In the genomic region with DNA sequence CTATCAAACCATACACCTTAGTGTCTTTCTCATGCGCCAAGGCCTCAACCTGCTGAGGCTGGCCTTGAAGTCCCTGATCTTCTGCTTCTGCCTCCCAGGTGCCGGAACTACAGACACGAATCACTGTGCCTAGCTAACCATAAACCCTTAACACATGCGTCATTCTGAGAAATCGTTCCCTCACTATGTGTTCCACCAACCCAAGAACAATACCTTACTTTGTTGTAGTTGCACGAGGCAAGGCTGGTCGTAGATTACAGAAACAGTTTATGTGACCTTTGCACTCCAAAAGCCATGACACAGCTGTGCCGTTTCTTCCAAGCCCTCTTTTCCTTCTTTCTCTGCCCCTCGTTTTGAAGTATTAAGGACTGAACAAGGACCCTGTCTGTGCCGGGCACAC, we compare ENCODE assay signal across 13 mouse cellular contexts. TPM values are rescaled to one million over a fixed set of nuclear protein-coding genes. Genes with fewer than 3 reads are reported as not detected.
A peak's percentile ranks its signal among the peaks of the same experiment; 100 is the strongest.
DNase-seq lines count a peak whose midpoint lies in the region; ATAC-seq and TF ChIP-seq lines count a peak whose summit lies in the region.
"Had no signal": no experiment of that assay in that cellular context is flagged by ENCODE, and none has a peak within 500 bp of the region (broad histone marks: within the 10 kb centered on the region; RNA-seq: fewer than 3 reads in every experiment).

No protein-coding gene starts in this region.

- no peak overlapping the region for H3K4me2 ChIP-seq in limb, embryonic 11.5 days (ENCODE audit: low read depth, severe bottlenecking)
- H3K4me2 ChIP-seq: forebrain, embryonic 13.5 days; midbrain, embryonic 12.5 days had no signal

- no peak overlapping the region for H3K9ac ChIP-seq in limb, embryonic 11.5 days (ENCODE audit: low read length)
- H3K9ac ChIP-seq: forebrain, embryonic 13.5 days; midbrain, embryonic 12.5 days had no signal

- no peaks in the 10 kb centered on the region for H3K27me3 ChIP-seq in limb, embryonic 11.5 days (ENCODE audit: control insufficient read depth, insufficient read depth, low read length)
- H3K27me3 ChIP-seq: forebrain, embryonic 13.5 days; midbrain, embryonic 12.5 days had no signal

- no peaks in the 10 kb centered on the region for H3K36me3 ChIP-seq in limb, embryonic 11.5 days (ENCODE audit: control insufficient read depth, insufficient read depth, low read length)
- H3K36me3 ChIP-seq: midbrain, embryonic 12.5 days had no signal

- intact Hi-C loops in gastrocnemius, adult 2 months (cut with DNase I), result no loop called here

- no peak for TF ChIP-seq CTCF in gastrocnemius, adult 2 months (IDR thresholded peaks at IDR 0.05)

- 0 out of 2 replicates have a peak, but pooled peaks have one; percentile 31 for ATAC-seq in limb, embryonic 11.5 days (ENCODE audit: insufficient number of reproducible peaks, low FRiP score, low TSS enrichment, low read depth)
- ATAC-seq: forebrain, embryonic 13.5 days; inflammation-experienced regulatory T-cells, adult 6 months had no signal

- H3K4me3 ChIP-seq in gastrocnemius, adult 2 months, result no peak overlapping the region
- no peak overlapping the region for H3K4me3 ChIP-seq in limb, embryonic 11.5 days (ENCODE audit: low read depth, low read length)
- H3K4me3 ChIP-seq: forebrain, embryonic 13.5 days; midbrain, embryonic 12.5 days had no signal

- H3K9me3 ChIP-seq in limb, embryonic 11.5 days (ENCODE audit: control insufficient read depth, low read length), result no peaks in the 10 kb centered on the region
- H3K9me3 ChIP-seq: forebrain, embryonic 13.5 days; midbrain, embryonic 12.5 days had no signal

- H3K27ac ChIP-seq in gastrocnemius, adult 2 months, result 0 out of 2 replicates have a peak overlapping the region, but pooled peaks have one; percentile 2
- peak overlapping the region; percentile 38; the same call in 1 of the 2 replicates for H3K27ac ChIP-seq in limb, embryonic 11.5 days (replicated peaks; ENCODE audit: low read depth, low read length)
- H3K27ac ChIP-seq: forebrain, embryonic 13.5 days; midbrain, embryonic 12.5 days had no signal

- WGBS in limb, embryonic 11.5 days, result 48% methylated on average over 10 of the region's 10 CpGs

- H3K4me1 ChIP-seq in limb, embryonic 11.5 days (ENCODE audit: control insufficient read depth, insufficient read depth, low read length), result 0 out of 2 replicates have a peak, but pooled peaks cover 7% of the 10 kb centered on the region
- H3K4me1 ChIP-seq: forebrain, embryonic 13.5 days had no signal

- no peak for DNase-seq in gastrocnemius, adult 2 months
- no peak for DNase-seq in gastrocnemius, adult 18-20 months (ENCODE audit: low spot score)
- peak; percentile 57 to 63 for DNase-seq in spleen, postnatal 36 days (ENCODE audit: low spot score in 2 of 2)
- no peak for DNase-seq in spleen, adult 12 weeks (ENCODE audit: low spot score)
- DNase-seq in limb, embryonic 11.5 days (ENCODE audit: low spot score), result peak; percentile 38
- DNase-seq in right cerebral cortex, postnatal 25 days, result no peak
- no peak for DNase-seq in left cerebral cortex, adult 8-10 months (ENCODE audit: low spot score in 2 of 2)
- DNase-seq in adrenal gland, postnatal 14 days, result no peak
- DNase-seq: heart, postnatal 10 days; lung, adult 18-20 months had no signal

RNA-seq across cellular contexts. Expression of a gene that starts 40.6 kb away (rescaled TPM):
- total RNA-seq in gastrocnemius, adult 2 months (2021), result 1 to 10 TPM; 4.6 to 6.8 TPM
- total RNA-seq in gastrocnemius, adult 18-20 months (2021), result 1 to 10 TPM; 5.0 to 5.4 TPM
- polyA plus RNA-seq in limb, embryonic 11.5 days (2014; fragmentation: Nextera tagmentation; extraction: Ambion mirVana), result 6.0 and 6.1 TPM in 2 replicates
- total RNA-seq in left cerebral cortex, adult 8-10 months (2022), result 10 to 100 TPM; 49.5 to 55.4 (median 52.4) TPM
- total RNA-seq in adrenal gland, postnatal 14 days (2021), result 29.8 and 35.4 TPM in 2 replicates

RNA-seq across cellular contexts. Expression of a gene that starts 44.6 kb away (rescaled TPM):
- 10 to 100 TPM; 71.7 to 94.8 TPM for total RNA-seq in gastrocnemius, adult 2 months (2021)
- total RNA-seq in gastrocnemius, adult 18-20 months (2021), result 10 to 100 TPM; 89.2 to 94.8 TPM
- 50.2 and 54.0 TPM in 2 replicates for polyA plus RNA-seq in limb, embryonic 11.5 days (2014; fragmentation: Nextera tagmentation; extraction: Ambion mirVana)
- 100 to 1,000 TPM; 114 to 150 (median 121) TPM for total RNA-seq in left cerebral cortex, adult 8-10 months (2022)
- total RNA-seq in adrenal gland, postnatal 14 days (2021), result 88.4 and 109 TPM in 2 replicates

Comparison
In these comparisons a context has a peak if more than half of its experiments do, and no peak if none do; other contexts are left out.
1. DNase-seq: peak in spleen, postnatal 36 days (2 of 2) and limb, embryonic 11.5 days (single experiment); none in gastrocnemius, adult 2 months (single experiment), gastrocnemius, adult 18-20 months (single experiment), spleen, adult 12 weeks (single experiment), right cerebral cortex, postnatal 25 days (single experiment), left cerebral cortex, adult 8-10 months (0 of 2) and adrenal gland, postnatal 14 days (single experiment).